Mouse (Mus musculus) gastrocnemius, postnatal 4 days (tissue): ENCODE measurements around the gene Fut4. TPM values are rescaled to one million over a fixed set of nuclear protein-coding genes. Genes with fewer than 3 reads are reported as not detected.
"Not testable (repeated sequence)": the region's sequence is repeated elsewhere in the genome, so short reads cannot be mapped to it uniquely, and the experiment has no call there.

ENCODE experiments used
- DNase-seq, 2 experiments: peaks; one replicate each; pipeline ENCODE4 v3.0.0; 2021 to 2022; ENCODE audit warnings: low spot score in 2 of 2, mixed read lengths in 2 of 2
- total RNA-seq, 2 experiments: library from RNA; stranded (reverse); gene quantifications; 2 replicates each; pipeline ENCODE4 v1.2.3; 2021

Gene Fut4
- total RNA-seq, 2 experiments from 2014 or later = 0.98 to 1.2 TPM

GRCm38 (mm10) chr9:14726629-14727028 is 25.6 kb downstream of the Fut4 start:
- no peak for DNase-seq

DNA sequence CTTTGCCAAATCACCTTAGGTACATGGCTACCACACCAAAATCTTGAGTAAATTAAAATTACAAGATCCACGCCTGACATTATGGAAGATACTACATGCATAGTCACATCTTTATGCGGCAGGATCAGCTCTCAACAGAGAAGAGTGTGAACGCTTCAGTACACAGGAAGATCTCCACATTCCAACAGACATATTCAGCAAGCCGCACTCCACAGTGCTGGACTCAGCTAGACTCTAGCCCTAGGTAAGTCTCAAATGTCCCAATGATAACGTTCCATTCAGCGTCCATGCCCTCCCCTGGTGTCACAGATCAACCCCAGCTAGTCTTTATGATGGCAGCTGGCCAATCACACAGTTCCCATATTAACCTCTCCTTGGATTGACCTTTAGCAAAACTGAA is 26.2 kb downstream of the Fut4 start:
- no peak for DNase-seq

GRCm38 (mm10) chr9:14724755-14725420 is 27.3 kb downstream of the Fut4 start:
- no peak for DNase-seq

- DNase-seq = no peak
Observed at GRCm38 (mm10) chr9:14721610-14722009, 30.6 kb downstream of the Fut4 start.

- DNase-seq = no peak
Observed at GRCm38 (mm10) chr9:14720384-14720783, 31.8 kb downstream of the Fut4 start.

DNA sequence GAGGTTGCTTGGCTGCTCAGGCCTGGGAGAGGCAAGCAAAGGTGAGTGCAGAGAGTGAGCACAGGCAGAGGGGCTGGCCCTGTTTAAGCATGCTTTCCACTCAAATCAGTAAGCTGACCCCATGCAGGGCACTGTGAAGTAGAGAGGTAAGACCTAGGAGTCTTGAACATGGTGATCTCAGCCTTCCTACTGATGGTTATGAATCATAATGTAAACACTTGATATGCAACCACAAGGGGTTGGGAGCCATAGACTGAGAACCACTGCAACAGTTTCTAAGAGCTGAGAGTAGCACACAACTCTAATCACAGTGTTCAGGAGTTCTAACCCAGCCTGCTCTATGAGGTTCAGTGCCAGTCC is 33.9 kb downstream of the Fut4 start:
- DNase-seq = no peak

- peak in 1 of 2 experiments; percentile 51 for DNase-seq
Observed at GRCm38 (mm10) chr9:14717689-14718331, 34.4 kb downstream of the Fut4 start.

DNA sequence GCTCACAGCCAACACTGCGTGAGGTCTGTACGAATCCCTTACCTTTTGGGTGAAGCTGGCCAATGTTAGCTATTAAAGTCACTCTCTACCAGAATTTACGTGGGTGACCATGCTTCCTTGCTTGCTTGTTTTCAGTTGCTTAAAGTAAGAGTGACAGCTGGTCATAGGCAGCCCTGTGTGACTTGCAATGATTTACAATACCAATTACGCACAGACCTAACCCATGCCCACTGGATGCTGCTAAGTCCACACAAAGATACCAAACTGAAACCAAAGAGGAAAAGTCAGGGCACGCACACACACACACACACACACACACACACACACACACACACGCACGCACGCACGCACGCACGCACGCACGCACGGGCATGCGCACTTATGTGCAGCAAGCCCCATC is 36.9 kb downstream of the Fut4 start:
- no peak for DNase-seq

- no peak for DNase-seq
Observed at GRCm38 (mm10) chr9:14710910-14711309, 41.3 kb downstream of the Fut4 start.

DNA sequence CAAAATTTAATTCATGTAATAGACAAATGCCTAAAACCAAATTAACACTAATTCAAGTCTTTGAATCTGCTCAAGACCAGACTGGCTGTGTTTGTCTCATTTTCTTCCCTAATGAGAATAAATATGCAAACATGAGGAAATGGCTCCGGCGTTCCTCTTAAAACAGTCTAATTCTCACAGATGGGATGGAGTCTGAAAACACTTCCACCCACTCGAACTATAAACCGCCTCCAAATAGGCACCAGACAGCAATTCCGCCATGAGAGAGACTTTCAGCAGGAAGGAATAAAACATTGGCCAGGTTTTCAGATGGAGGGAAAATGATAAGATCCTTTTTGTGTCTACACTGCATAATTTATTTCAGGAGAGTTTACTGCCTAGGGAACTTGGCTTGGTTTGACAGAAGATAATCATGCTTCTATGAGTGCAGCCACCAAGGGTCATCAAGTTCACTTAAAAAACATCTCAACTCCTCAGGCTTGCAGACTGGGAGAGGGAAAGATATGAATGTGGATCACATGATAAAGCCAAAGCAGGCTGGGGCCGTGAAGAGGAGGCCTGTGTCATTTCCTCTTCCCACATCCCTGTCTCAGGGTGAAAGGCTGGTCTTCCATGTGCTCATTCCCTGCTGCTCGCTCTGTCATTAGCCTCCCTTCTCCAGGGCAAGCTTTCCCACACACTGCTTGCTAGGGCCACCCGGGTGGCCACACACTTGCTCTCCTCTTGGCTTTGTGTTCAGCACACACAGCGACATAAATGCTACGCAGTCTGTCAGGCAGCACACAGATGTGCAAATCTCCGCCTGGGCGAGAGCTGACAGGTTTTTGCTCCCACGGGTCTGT is 46.7 kb downstream of the Fut4 start:
- DNase-seq = no peak

GRCm38 (mm10) chr9:14700795-14701194 is 51.4 kb downstream of the Fut4 start:
- not testable (repeated sequence) for DNase-seq

DNA sequence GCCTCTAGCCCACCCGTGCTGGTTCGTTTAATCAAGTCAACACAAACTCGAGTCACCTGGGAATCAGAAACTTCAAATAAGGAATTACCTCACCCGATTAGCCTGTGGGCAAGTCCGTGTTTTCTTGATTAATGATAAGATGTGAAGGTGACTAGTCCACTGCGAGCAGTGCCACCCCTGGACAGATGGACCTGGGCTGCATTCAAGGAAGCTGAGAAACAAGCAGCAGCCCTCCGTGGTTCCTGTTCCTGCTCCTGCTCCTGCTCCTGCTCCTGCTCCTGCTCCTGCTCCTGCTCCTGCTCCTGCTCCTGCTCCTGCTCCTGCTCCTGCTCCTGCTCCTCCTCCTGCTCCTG is 52.9 kb downstream of the Fut4 start:
- no peak for DNase-seq

DNA sequence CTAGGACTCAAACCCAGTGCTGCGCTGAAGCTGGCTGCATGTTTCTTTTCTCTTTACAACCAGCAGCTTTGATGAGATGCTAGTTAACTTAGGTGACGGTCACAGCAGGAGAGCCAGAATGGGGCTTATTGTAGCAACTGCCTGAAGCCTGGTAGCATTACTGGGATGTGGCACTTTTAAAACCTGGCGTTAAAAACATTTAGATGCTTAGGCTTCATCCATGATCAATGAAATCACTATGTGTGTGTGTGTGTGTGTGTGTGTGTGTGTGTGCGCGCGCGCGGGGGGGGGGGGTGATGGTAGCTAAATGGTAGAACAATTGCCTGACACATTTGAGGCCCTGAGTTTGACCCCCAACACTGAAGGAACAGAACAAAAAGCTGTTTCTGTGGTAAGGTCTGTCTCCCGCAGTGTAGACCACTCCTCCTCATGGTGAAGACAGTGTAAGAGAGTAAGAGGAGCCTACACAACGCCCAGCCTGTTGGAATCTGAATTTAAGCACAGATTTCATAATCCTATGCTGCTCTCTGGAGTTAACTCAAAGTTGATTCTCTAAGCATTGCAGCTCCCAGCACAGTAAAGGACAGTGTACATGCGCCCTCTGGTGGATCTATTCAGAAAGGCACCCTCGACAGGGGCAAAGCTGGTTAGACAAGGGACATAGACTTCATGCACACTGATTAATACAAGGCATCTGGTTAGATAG is 53.5 kb downstream of the Fut4 start:
- DNase-seq = peak; percentile 79 to 85

Other genes starting within 250 kb of the Fut4 start
- gene Amotl1, start 107.3 kb downstream of the Fut4 start, total RNA-seq = 100 to 1,000 TPM; 330 to 368 TPM
- gene Piwil4, start 11.7 kb downstream of the Fut4 start, total RNA-seq = under 1 TPM; 0.23 to 0.25 TPM
- not detected for gene 1700012B09Rik, start 18.6 kb upstream of the Fut4 start, total RNA-seq
- gene Mre11a, start 32.3 kb upstream of the Fut4 start, total RNA-seq = 10 to 100 TPM; 14.3 to 17.2 TPM
- 10 to 100 TPM; 13.9 to 14.9 TPM for gene Ankrd49, start 32.5 kb upstream of the Fut4 start, total RNA-seq
- 1 to 10 TPM in 1 of 2 experiments, under 1 TPM in 1; 0.75 to 1.1 TPM for gene Gpr83, start 107.8 kb upstream of the Fut4 start, total RNA-seq
- not detected for gene Izumo1r, start 151.6 kb upstream of the Fut4 start, total RNA-seq